Mouse (Mus musculus): ENCODE measurements around the gene Fermt1. TPM values are rescaled to one million over a fixed set of nuclear protein-coding genes. Genes with fewer than 3 reads are reported as not detected.

Fermt1 gene
- total and polyA plus RNA-seq, 3 experiments: 0.02 TPM; not detected in 2

- TF ChIP-seq CTCF (IDR thresholded peaks at IDR 0.05) (no peak), POLR2A (IDR thresholded peaks at IDR 0.05; ENCODE audit: insufficient read depth, low read depth, low read length) (no peak), EP300 (IDR thresholded peaks at IDR 0.05; ENCODE audit: insufficient read depth, low read depth, low read length) (no peak)
- Histone ChIP-seq H3K79me2 (replicated peaks; ENCODE audit: control insufficient read depth, insufficient read depth, low read length) (no peaks in the 10 kb centered on the region), H3K9ac (ENCODE audit: low read depth, low read length) (no peak overlapping the region), H3K4me3 (no peak overlapping the region), H3K4me1 (ENCODE audit: control insufficient read depth, insufficient read depth, low read length) (no peaks in the 10 kb centered on the region), H3K27me3 (ENCODE audit: control insufficient read depth, insufficient read depth, low read length) (no peaks in the 10 kb centered on the region), H3K36me3 (ENCODE audit: control insufficient read depth, insufficient read depth, low read length) (no peaks in the 10 kb centered on the region), H3K27ac (no peak overlapping the region)
- intact Hi-C loops (cut with DNase I): no loop called here
- DNase-seq: no peak
- WGBS: 47% methylated on average over 2 of the region's 2 CpGs
Observed at GRCm38 (mm10) chr2:132927871-132928270, 17.8 kb downstream of the Fermt1 start.

GRCm38 (mm10) chr2:132927298-132927697 is 18.4 kb downstream of the Fermt1 start:
- H3K4me1 ChIP-seq (ENCODE audit: control insufficient read depth, insufficient read depth, low read length): no peaks in the 10 kb centered on the region
- 75% methylated on average over 2 of the region's 2 CpGs for WGBS
- no peak overlapping the region for H3K27ac ChIP-seq
- H3K79me2 ChIP-seq (replicated peaks; ENCODE audit: control insufficient read depth, insufficient read depth, low read length): no peaks in the 10 kb centered on the region
- DNase-seq: no peak
- intact Hi-C loops (cut with DNase I): no loop called here
- TF ChIP-seq POLR2A (IDR thresholded peaks at IDR 0.05; ENCODE audit: insufficient read depth, low read depth, low read length) (no peak), CTCF (IDR thresholded peaks at IDR 0.05) (no peak), EP300 (IDR thresholded peaks at IDR 0.05; ENCODE audit: insufficient read depth, low read depth, low read length) (no peak)
- H3K9ac ChIP-seq (ENCODE audit: low read depth, low read length): no peak overlapping the region
- no peaks in the 10 kb centered on the region for H3K27me3 ChIP-seq (ENCODE audit: control insufficient read depth, insufficient read depth, low read length)
- H3K4me3 ChIP-seq: no peak overlapping the region
- H3K36me3 ChIP-seq (ENCODE audit: control insufficient read depth, insufficient read depth, low read length): no peaks in the 10 kb centered on the region

- Histone ChIP-seq H3K27ac (no peak overlapping the region), H3K79me2 (replicated peaks; ENCODE audit: control insufficient read depth, insufficient read depth, low read length) (no peaks in the 10 kb centered on the region), H3K9ac (ENCODE audit: low read depth, low read length) (no peak overlapping the region), H3K4me3 (no peak overlapping the region), H3K36me3 (ENCODE audit: control insufficient read depth, insufficient read depth, low read length) (no peaks in the 10 kb centered on the region), H3K27me3 (ENCODE audit: control insufficient read depth, insufficient read depth, low read length) (no peaks in the 10 kb centered on the region), H3K4me1 (ENCODE audit: control insufficient read depth, insufficient read depth, low read length) (no peaks in the 10 kb centered on the region)
- no peak for TF ChIP-seq EP300 (IDR thresholded peaks at IDR 0.05; ENCODE audit: insufficient read depth, low read depth, low read length)
- TF ChIP-seq CTCF (IDR thresholded peaks at IDR 0.05): no peak
- no peak for TF ChIP-seq POLR2A (IDR thresholded peaks at IDR 0.05; ENCODE audit: insufficient read depth, low read depth, low read length)
- intact Hi-C loops (cut with DNase I): no loop called here
- no peak for DNase-seq
- WGBS: 40% methylated on average over 8 of the region's 8 CpGs
Observed at GRCm38 (mm10) chr2:132923290-132924085, 22.2 kb downstream of the Fermt1 start.

- no peak overlapping the region for H3K4me3 ChIP-seq
- no peak for DNase-seq
- no peak for TF ChIP-seq EP300 (IDR thresholded peaks at IDR 0.05; ENCODE audit: insufficient read depth, low read depth, low read length)
- TF ChIP-seq POLR2A (IDR thresholded peaks at IDR 0.05; ENCODE audit: insufficient read depth, low read depth, low read length): no peak
- no peak for TF ChIP-seq CTCF (IDR thresholded peaks at IDR 0.05)
- H3K27me3 ChIP-seq (ENCODE audit: control insufficient read depth, insufficient read depth, low read length): no peaks in the 10 kb centered on the region
- intact Hi-C loops (cut with DNase I): no loop called here
- H3K36me3 ChIP-seq (ENCODE audit: control insufficient read depth, insufficient read depth, low read length): no peaks in the 10 kb centered on the region
- H3K79me2 ChIP-seq (replicated peaks; ENCODE audit: control insufficient read depth, insufficient read depth, low read length): no peaks in the 10 kb centered on the region
- H3K4me1 ChIP-seq (ENCODE audit: control insufficient read depth, insufficient read depth, low read length): no peaks in the 10 kb centered on the region
- H3K27ac ChIP-seq: no peak overlapping the region
- no peak overlapping the region for H3K9ac ChIP-seq (ENCODE audit: low read depth, low read length)
- WGBS: 75% methylated on average over 9 of the region's 9 CpGs
Observed at GRCm38 (mm10) chr2:132922076-132922873, 23.4 kb downstream of the Fermt1 start.

- Histone ChIP-seq H3K4me1 (ENCODE audit: control insufficient read depth, insufficient read depth, low read length) (no peaks in the 10 kb centered on the region), H3K27me3 (ENCODE audit: control insufficient read depth, insufficient read depth, low read length) (no peaks in the 10 kb centered on the region), H3K4me3 (no peak overlapping the region), H3K9ac (ENCODE audit: low read depth, low read length) (no peak overlapping the region), H3K27ac (no peak overlapping the region), H3K79me2 (replicated peaks; ENCODE audit: control insufficient read depth, insufficient read depth, low read length) (no peaks in the 10 kb centered on the region), H3K36me3 (ENCODE audit: control insufficient read depth, insufficient read depth, low read length) (no peaks in the 10 kb centered on the region)
- WGBS: 53% methylated on average over 1 of the region's 1 CpGs
- DNase-seq: no peak
- intact Hi-C loops (cut with DNase I): no loop called here
- TF ChIP-seq EP300 (IDR thresholded peaks at IDR 0.05; ENCODE audit: insufficient read depth, low read depth, low read length) (no peak), CTCF (IDR thresholded peaks at IDR 0.05) (no peak), POLR2A (IDR thresholded peaks at IDR 0.05; ENCODE audit: insufficient read depth, low read depth, low read length) (no peak)
Observed at GRCm38 (mm10) chr2:132914785-132915184, 30.9 kb downstream of the Fermt1 start.

- WGBS: 24% methylated on average over 8 of the region's 8 CpGs
- intact Hi-C loops (cut with DNase I): loop anchor here (10.0 kb wide), 2 partner anchors 202 to 592 kb away; no protein-coding TSS in a partner anchor
- DNase-seq: no peak
- no peak for TF ChIP-seq POLR2A (IDR thresholded peaks at IDR 0.05; ENCODE audit: insufficient read depth, low read depth, low read length)
- no peak for TF ChIP-seq EP300 (IDR thresholded peaks at IDR 0.05; ENCODE audit: insufficient read depth, low read depth, low read length)
- peak; percentile 66 for TF ChIP-seq CTCF (IDR thresholded peaks at IDR 0.05)
- Histone ChIP-seq H3K27me3 (ENCODE audit: control insufficient read depth, insufficient read depth, low read length) (no peaks in the 10 kb centered on the region), H3K27ac (no peak overlapping the region), H3K4me1 (ENCODE audit: control insufficient read depth, insufficient read depth, low read length) (no peaks in the 10 kb centered on the region), H3K4me3 (no peak overlapping the region), H3K79me2 (replicated peaks; ENCODE audit: control insufficient read depth, insufficient read depth, low read length) (no peaks in the 10 kb centered on the region), H3K9ac (ENCODE audit: low read depth, low read length) (no peak overlapping the region), H3K36me3 (ENCODE audit: control insufficient read depth, insufficient read depth, low read length) (no peaks in the 10 kb centered on the region)
Observed at GRCm38 (mm10) chr2:132906763-132907162, 38.9 kb downstream of the Fermt1 start.

Data from heart, adult 2 months (tissue).